Mouse (Mus musculus) Patski (cell line): Measurements from ENCODE around the gene Pde4a. TPM values are rescaled to one million over a fixed set of nuclear protein-coding genes. Genes with fewer than 3 reads are reported as not detected.
"Not testable (repeated sequence)": the region's sequence is repeated elsewhere in the genome, so short reads cannot be mapped to it uniquely, and the experiment has no call there.

Experiments
- ATAC-seq: fragments of 100-300 bp; one replicate; pipeline ENCODE4 v1.8.0; 2021
- CTCF ChIA-PET: fragments of 350-600 bp; sonication (Branson Sonifier 250); formaldehyde crosslinking; loops from one replicate; lab custom pipeline; 2022; ENCODE audit warnings: inconsistent platforms; lab: Charles Lee
- POLR2A ChIA-PET: fragments of 350-600 bp; sonication (Branson Sonifier 250); formaldehyde crosslinking; loops from one replicate; lab custom pipeline; 2022; ENCODE audit warnings: antibody characterized with exemption, inconsistent platforms; lab: Charles Lee
- DNase-seq: peaks from one replicate; pipeline ENCODE4 v3.0.0-alpha.2; 2011; ENCODE audit warnings: low read depth, low spot score
- H3K27me3 ChIP-seq: fragments of 371-371 bp; one replicate; pipeline ENCODE4 v1.5.1; 2021
- CTCF ChIP-seq: fragments of 100-300 bp; IDR thresholded peaks from one replicate; pipeline ENCODE4 v1.5.1; 2021
- in situ Hi-C: fragments of 300-500 bp; cut with MboI; formaldehyde crosslinking; loops from 3 replicates; pipeline ENCODE4 v1.11.1; 2018; ENCODE audit warnings: low pct_unique_long_range_greater_than_20kb, mixed read lengths
- polyA plus RNA-seq: library from polyadenylated mRNA; unstranded; gene quantifications from one replicate; pipeline ENCODE4 v1.2.3, GENCODE M21; 2021

The Pde4a gene
- polyA plus RNA-seq, 1 experiment from 2014 or later: 3.0 TPM

- no peaks in the 10 kb centered on the region for H3K27me3 ChIP-seq
- ATAC-seq (no peak), DNase-seq (no peak)
- in situ Hi-C loops: no loop called here
- no peak for TF ChIP-seq CTCF
- CTCF ChIA-PET: no interaction called here
- POLR2A ChIA-PET: no interaction called here
These were observed 15.3 kb downstream of the Pde4a start for GRCm38 (mm10) chr9:21180841-21181240.

- ATAC-seq: no peak
- no peaks in the 10 kb centered on the region for H3K27me3 ChIP-seq
- ChIA-PET CTCF (no interaction called here), POLR2A (no interaction called here)
- in situ Hi-C loops: no loop called here
- no peak for TF ChIP-seq CTCF
- no peak for DNase-seq
These were observed 16.1 kb downstream of the Pde4a start for GRCm38 (mm10) chr9:21181421-21182220.

- ChIA-PET POLR2A (no interaction called here), CTCF (interaction anchor here (1.8 kb wide), 1 partner anchor 9 kb away, joined by 5 read pairs; no protein-coding TSS in a partner anchor)
- no peak for DNase-seq
- no peak for TF ChIP-seq CTCF
- in situ Hi-C loops: no loop called here
- no peaks in the 10 kb centered on the region for H3K27me3 ChIP-seq
- no peak for ATAC-seq
These were observed 17.9 kb downstream of the Pde4a start for GRCm38 (mm10) chr9:21183421-21183820.

- no peak for ATAC-seq
- CTCF ChIA-PET: interaction anchor here (1.8 kb wide), 1 partner anchor 10 kb away, joined by 5 read pairs; no protein-coding TSS in a partner anchor
- DNase-seq: no peak
- TF ChIP-seq CTCF: no peak
- no peaks in the 10 kb centered on the region for H3K27me3 ChIP-seq
- in situ Hi-C loops: no loop called here
- POLR2A ChIA-PET: no interaction called here
These were observed 18.4 kb downstream of the Pde4a start for GRCm38 (mm10) chr9:21183905-21184413.

- no peak for ATAC-seq
- ChIA-PET POLR2A (no interaction called here), CTCF (interaction anchor here (1.8 kb wide), 1 partner anchor 11 kb away, joined by 5 read pairs; no protein-coding TSS in a partner anchor)
- TF ChIP-seq CTCF: no peak
- DNase-seq: no peak
- H3K27me3 ChIP-seq: no peaks in the 10 kb centered on the region
- in situ Hi-C loops: no loop called here
These were observed 19.2 kb downstream of the Pde4a start for GRCm38 (mm10) chr9:21184733-21185132.

- no peak for DNase-seq
- ChIA-PET POLR2A (no interaction called here), CTCF (interaction anchor here (1.0 to 1.1 kb wide), 2 partner anchors 19 to 35 kb away, joined by 3 to 4 read pairs; no protein-coding TSS in a partner anchor)
- no peak for TF ChIP-seq CTCF
- no peaks in the 10 kb centered on the region for H3K27me3 ChIP-seq
- in situ Hi-C loops: no loop called here
- no peak for ATAC-seq
These were observed 19.9 kb downstream of the Pde4a start for GRCm38 (mm10) chr9:21185436-21185835.

- no peaks in the 10 kb centered on the region for H3K27me3 ChIP-seq
- ChIA-PET CTCF (interaction anchor here (1.2 to 1.4 kb wide), 3 partner anchors 20 to 38 kb away, joined by 3 to 4 read pairs (median 4); no protein-coding TSS in a partner anchor), POLR2A (no interaction called here)
- ATAC-seq: no peak
- DNase-seq: no peak
- in situ Hi-C loops: no loop called here
- TF ChIP-seq CTCF: no peak
These were observed 24.4 kb downstream of the Pde4a start for GRCm38 (mm10) chr9:21189905-21190304.

GRCm38 (mm10) chr9:21190670-21191069 lies 25.2 kb downstream of the Pde4a start:
- no peak for TF ChIP-seq CTCF
- in situ Hi-C loops: no loop called here
- H3K27me3 ChIP-seq: no peaks in the 10 kb centered on the region
- POLR2A ChIA-PET: no interaction called here
- ATAC-seq (no peak), DNase-seq (no peak)
- CTCF ChIA-PET: interaction anchor here (1.2 to 1.3 kb wide), 2 partner anchors 21 to 37 kb away, joined by 3 to 4 read pairs; no protein-coding TSS in a partner anchor

GRCm38 (mm10) chr9:21193786-21194185 lies 28.3 kb downstream of the Pde4a start:
- TF ChIP-seq CTCF: no peak

GRCm38 (mm10) chr9:21194787-21195493 lies 29.4 kb downstream of the Pde4a start:
- H3K27me3 ChIP-seq: no peaks in the 10 kb centered on the region
- ATAC-seq (no peak), DNase-seq (no peak)
- no peak for TF ChIP-seq CTCF
- ChIA-PET CTCF (interaction anchor here (1.0 kb wide), 1 partner anchor 26 kb away, joined by 3 read pairs; no protein-coding TSS in a partner anchor), POLR2A (no interaction called here)
- in situ Hi-C loops: no loop called here

More at GRCm38 (mm10) chr9:21193786-21194185, 28.3 kb downstream of the Pde4a start:
- DNase-seq (no peak), ATAC-seq (no peak)
- no peaks in the 10 kb centered on the region for H3K27me3 ChIP-seq
- ChIA-PET CTCF (no interaction called here), POLR2A (no interaction called here)
- in situ Hi-C loops: no loop called here

GRCm38 (mm10) chr9:21195736-21196505 lies 30.4 kb downstream of the Pde4a start:
- ATAC-seq, in situ Hi-C loops, DNase-seq, H3K27me3 ChIP-seq, POLR2A ChIA-PET: not testable (repeated sequence)
- CTCF ChIA-PET: interaction anchor here (1.0 kb wide), 1 partner anchor 25 kb away, joined by 3 read pairs; no protein-coding TSS in a partner anchor
